Comparison of ENCODE assay signal across 25 mouse cellular contexts in genomic region chr2:60023777-60024176, GRCm38 (mm10).
"Had no signal": no experiment of that assay in that cellular context is flagged by ENCODE, and none has a peak within 500 bp of the region (broad histone marks: within the 10 kb centered on the region; RNA-seq: fewer than 3 reads in every experiment).

No protein-coding gene starts in this region.

- H3K27ac ChIP-seq: gastrocnemius, adult 2 months; heart, adult 2 months; hindbrain, embryonic 10.5 days; hindbrain, embryonic 14.5 days; kidney, embryonic 15.5 days; kidney, postnatal 0 days; limb, embryonic 13.5 days; limb, embryonic 15.5 days; liver, embryonic 12.5 days; liver, embryonic 14.5 days had no signal

- H3K27me3 ChIP-seq: heart, embryonic 12.5 days; kidney, embryonic 15.5 days; limb, embryonic 13.5 days; limb, embryonic 15.5 days; liver, embryonic 12.5 days had no signal

- H3K9me3 ChIP-seq: heart, embryonic 10.5 days; hindbrain, embryonic 10.5 days; kidney, embryonic 15.5 days; limb, embryonic 13.5 days; limb, embryonic 15.5 days; liver, embryonic 12.5 days had no signal

- H3K36me3 ChIP-seq: kidney, embryonic 15.5 days; limb, embryonic 15.5 days; liver, embryonic 12.5 days had no signal

- H3K4me2 ChIP-seq: heart, embryonic 12.5 days; hindbrain, embryonic 14.5 days; kidney, embryonic 15.5 days; limb, embryonic 13.5 days; limb, embryonic 15.5 days; liver, embryonic 12.5 days had no signal

- H3K4me1 ChIP-seq: heart, embryonic 10.5 days; kidney, embryonic 15.5 days had no signal

- ATAC-seq: intestine, embryonic 16.5 days; liver, embryonic 12.5 days had no signal

- H3K4me3 ChIP-seq: gastrocnemius, adult 2 months; heart, adult 2 months; heart, embryonic 10.5 days; heart, embryonic 12.5 days; hindbrain, embryonic 10.5 days; kidney, embryonic 15.5 days; limb, embryonic 13.5 days; limb, embryonic 15.5 days; liver, embryonic 12.5 days had no signal

- H3K9ac ChIP-seq: heart, embryonic 12.5 days; hindbrain, embryonic 14.5 days; kidney, embryonic 15.5 days; limb, embryonic 13.5 days; limb, embryonic 15.5 days; liver, embryonic 12.5 days; liver, embryonic 14.5 days had no signal

- DNase-seq: gastrocnemius, adult 2 months; gastrocnemius, postnatal 10 days; gastrocnemius, postnatal 25 days; heart, adult 2 months; heart, postnatal 10 days; heart, postnatal 4 days; kidney, adult 11 months; kidney, adult 2 months; kidney, adult 9 months; kidney, postnatal 14 days; kidney, postnatal 36 days; layer of hippocampus, adult 9-11 months; layer of hippocampus, postnatal 36 days; left cerebral cortex, postnatal 4 days had no signal
